Mouse (Mus musculus): ENCODE measurements around the gene Hhipl1. TPM values are rescaled to one million over a fixed set of nuclear protein-coding genes. Genes with fewer than 3 reads are reported as not detected.

Gene Hhipl1
- total RNA-seq, 1 experiment from 2014 or later: not detected

- ATAC-seq (ENCODE audit: extremely low read depth, insufficient number of reproducible peaks, low FRiP score, poor library complexity, severe bottlenecking): no peak
Observed at GRCm38 (mm10) chr12:108338572-108339190, 32.6 kb downstream of the Hhipl1 start.

GRCm38 (mm10) chr12:108348151-108348550 lies 42.1 kb downstream of the Hhipl1 start:
- no peak for ATAC-seq (ENCODE audit: extremely low read depth, insufficient number of reproducible peaks, low FRiP score, poor library complexity, severe bottlenecking)

- ATAC-seq (ENCODE audit: extremely low read depth, insufficient number of reproducible peaks, low FRiP score, poor library complexity, severe bottlenecking): no peak
Observed at GRCm38 (mm10) chr12:108349026-108349425, 43.0 kb downstream of the Hhipl1 start.

GRCm38 (mm10) chr12:108350931-108351330 lies 44.9 kb downstream of the Hhipl1 start:
- no peak for ATAC-seq (ENCODE audit: extremely low read depth, insufficient number of reproducible peaks, low FRiP score, poor library complexity, severe bottlenecking)

GRCm38 (mm10) chr12:108352371-108353136 lies 46.5 kb downstream of the Hhipl1 start:
- no peak for ATAC-seq (ENCODE audit: extremely low read depth, insufficient number of reproducible peaks, low FRiP score, poor library complexity, severe bottlenecking)

GRCm38 (mm10) chr12:108354284-108354683 lies 48.2 kb downstream of the Hhipl1 start:
- no peak for ATAC-seq (ENCODE audit: extremely low read depth, insufficient number of reproducible peaks, low FRiP score, poor library complexity, severe bottlenecking)

GRCm38 (mm10) chr12:108355271-108355670 lies 49.2 kb downstream of the Hhipl1 start:
- no peak for ATAC-seq (ENCODE audit: extremely low read depth, insufficient number of reproducible peaks, low FRiP score, poor library complexity, severe bottlenecking)

GRCm38 (mm10) chr12:108355986-108356385 lies 49.9 kb downstream of the Hhipl1 start:
- ATAC-seq (ENCODE audit: extremely low read depth, insufficient number of reproducible peaks, low FRiP score, poor library complexity, severe bottlenecking): no peak

- no peak for ATAC-seq (ENCODE audit: extremely low read depth, insufficient number of reproducible peaks, low FRiP score, poor library complexity, severe bottlenecking)
Observed at GRCm38 (mm10) chr12:108363796-108364195, 57.7 kb downstream of the Hhipl1 start.

- ATAC-seq (ENCODE audit: extremely low read depth, insufficient number of reproducible peaks, low FRiP score, poor library complexity, severe bottlenecking): no peak
Observed at GRCm38 (mm10) chr12:108365340-108365739, 59.3 kb downstream of the Hhipl1 start.

- no peak for ATAC-seq (ENCODE audit: extremely low read depth, insufficient number of reproducible peaks, low FRiP score, poor library complexity, severe bottlenecking)
Observed at GRCm38 (mm10) chr12:108365868-108366267, 59.8 kb downstream of the Hhipl1 start.

- ATAC-seq (ENCODE audit: extremely low read depth, insufficient number of reproducible peaks, low FRiP score, poor library complexity, severe bottlenecking): no peak
Observed at GRCm38 (mm10) chr12:108367909-108368308, 61.8 kb downstream of the Hhipl1 start.

- no peak for ATAC-seq (ENCODE audit: extremely low read depth, insufficient number of reproducible peaks, low FRiP score, poor library complexity, severe bottlenecking)
Observed at GRCm38 (mm10) chr12:108368921-108369320, 62.9 kb downstream of the Hhipl1 start.

- no peak for ATAC-seq (ENCODE audit: extremely low read depth, insufficient number of reproducible peaks, low FRiP score, poor library complexity, severe bottlenecking)
Observed at GRCm38 (mm10) chr12:108370596-108371428, 64.7 kb downstream of the Hhipl1 start, which contains the start of gene Eml1. Eml1 (plus strand) TSS chr12:108370957.

- ATAC-seq (ENCODE audit: extremely low read depth, insufficient number of reproducible peaks, low FRiP score, poor library complexity, severe bottlenecking): no peak
Observed at GRCm38 (mm10) chr12:108371429-108371765, 65.3 kb downstream of the Hhipl1 start.

GRCm38 (mm10) chr12:108372241-108372640 lies 66.2 kb downstream of the Hhipl1 start:
- ATAC-seq (ENCODE audit: extremely low read depth, insufficient number of reproducible peaks, low FRiP score, poor library complexity, severe bottlenecking): no peak

GRCm38 (mm10) chr12:108373611-108374010 lies 67.5 kb downstream of the Hhipl1 start:
- ATAC-seq (ENCODE audit: extremely low read depth, insufficient number of reproducible peaks, low FRiP score, poor library complexity, severe bottlenecking): no peak

GRCm38 (mm10) chr12:108374689-108375088 lies 68.6 kb downstream of the Hhipl1 start:
- ATAC-seq (ENCODE audit: extremely low read depth, insufficient number of reproducible peaks, low FRiP score, poor library complexity, severe bottlenecking): no peak

- no peak for ATAC-seq (ENCODE audit: extremely low read depth, insufficient number of reproducible peaks, low FRiP score, poor library complexity, severe bottlenecking)
Observed at GRCm38 (mm10) chr12:108378379-108379133, 72.5 kb downstream of the Hhipl1 start.
